Mouse (Mus musculus) retina, embryonic 14.5 days (tissue): Measurements from ENCODE around the gene Ccnc.

Source experiments
- DNase-seq: peaks from one replicate; pipeline ENCODE4 v3.0.0-alpha.2; 2015; ENCODE audit warnings: low spot score

Ccnc gene

DNA sequence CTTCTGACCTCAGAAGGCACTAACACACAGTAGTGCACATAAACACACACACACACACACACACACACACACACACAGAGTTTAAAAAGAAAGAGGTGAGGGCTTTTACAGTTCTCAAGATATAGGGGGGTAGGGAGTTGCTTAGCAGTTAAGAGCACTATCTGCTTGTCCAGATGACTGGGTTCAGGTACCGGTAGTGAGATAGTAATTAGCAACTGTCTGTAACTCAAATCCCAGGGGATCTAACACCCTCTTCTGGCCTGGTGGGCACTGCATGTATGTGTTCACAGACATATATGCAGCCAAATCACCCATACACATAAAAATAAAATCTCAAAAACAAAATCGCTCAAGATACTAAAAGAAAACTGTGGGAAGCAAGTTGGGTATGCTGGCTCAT lies 74.1 kb downstream of the Ccnc start:
- no peak for DNase-seq

DNA sequence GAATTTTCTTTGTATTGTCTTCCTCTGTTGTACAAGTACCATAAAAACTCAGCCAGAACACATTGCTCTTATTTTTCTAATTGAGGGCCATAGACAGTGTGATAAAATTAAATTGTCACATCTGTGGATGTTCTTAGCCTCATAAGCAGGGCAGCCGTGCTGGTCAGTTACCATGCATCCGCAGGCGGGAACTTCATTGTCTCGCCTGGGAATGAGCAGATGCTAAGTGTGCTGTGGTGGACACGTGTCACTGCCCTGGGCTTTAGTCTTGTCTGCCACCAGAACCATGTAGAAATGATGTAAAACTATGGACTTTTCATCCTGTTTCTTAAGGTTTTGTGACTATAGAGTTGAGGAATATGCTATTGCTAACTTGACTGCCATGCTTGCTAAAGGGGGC lies 79.7 kb downstream of the Ccnc start:
- peak; percentile 46 for DNase-seq
